27 mouse cellular contexts compared by ENCODE assay signal in genomic region chr13:101910687-101911086, GRCm38 (mm10).
DNase-seq lines count a peak whose midpoint lies in the region; ATAC-seq and TF ChIP-seq lines count a peak whose summit lies in the region.
"Had no signal": no experiment of that assay in that cellular context is flagged by ENCODE, and none has a peak within 500 bp of the region (broad histone marks: within the 10 kb centered on the region; RNA-seq: fewer than 3 reads in every experiment).

No protein-coding gene starts in this region.

- no peaks in the 10 kb centered on the region for H3K79me2 ChIP-seq in liver, adult 2 months (ENCODE audit: control insufficient read depth, insufficient read depth, low read length)

- H3K9ac ChIP-seq in liver, adult 2 months (ENCODE audit: low read depth, low read length): no peak overlapping the region
- H3K9ac ChIP-seq: embryonic facial prominence, embryonic 12.5 days; forebrain, embryonic 15.5 days; kidney, embryonic 15.5 days; limb, embryonic 13.5 days; liver, embryonic 13.5 days had no signal

- peaks cover 12% of the 10 kb centered on the region for H3K4me1 ChIP-seq in liver, adult 2 months (ENCODE audit: control insufficient read depth, insufficient read depth, low read length)
- no peaks in the 10 kb centered on the region for H3K4me1 ChIP-seq in thymus, adult 2 months (replicated peaks; ENCODE audit: control insufficient read depth, insufficient read depth, low read length)
- H3K4me1 ChIP-seq: embryonic facial prominence, embryonic 12.5 days had no signal

- TF ChIP-seq POLR2A in liver, adult 2 months (IDR thresholded peaks at IDR 0.05; ENCODE audit: extremely low read depth, insufficient read depth, low read length): no peak
- no peak for TF ChIP-seq POLR2A in thymus, adult 2 months (IDR thresholded peaks at IDR 0.05; ENCODE audit: control insufficient read depth, extremely low read depth, insufficient read depth, low read length, poor library complexity)

- no peak for TF ChIP-seq CTCF in liver, adult 2 months (IDR thresholded peaks at IDR 0.05; ENCODE audit: low read depth, low read length)
- no peak for TF ChIP-seq CTCF in thymus, adult 2 months (IDR thresholded peaks at IDR 0.05; ENCODE audit: borderline replicate concordance, control insufficient read depth, extremely low read depth, insufficient read depth, low read length, poor library complexity)

- H3K27me3 ChIP-seq in liver, adult 2 months (ENCODE audit: control insufficient read depth, insufficient read depth, low read length): no peaks in the 10 kb centered on the region
- H3K27me3 ChIP-seq in thymus, adult 2 months (ENCODE audit: control insufficient read depth, insufficient read depth, low read length): no peaks in the 10 kb centered on the region
- H3K27me3 ChIP-seq: embryonic facial prominence, embryonic 12.5 days; forebrain, embryonic 15.5 days; kidney, embryonic 15.5 days; limb, embryonic 13.5 days; liver, embryonic 13.5 days had no signal

- H3K36me3 ChIP-seq in liver, adult 2 months (ENCODE audit: control insufficient read depth, insufficient read depth, low read length): no peaks in the 10 kb centered on the region
- H3K36me3 ChIP-seq in thymus, adult 2 months (ENCODE audit: control insufficient read depth, insufficient read depth, low read length): no peaks in the 10 kb centered on the region
- H3K36me3 ChIP-seq: embryonic facial prominence, embryonic 12.5 days; forebrain, embryonic 15.5 days; kidney, embryonic 15.5 days; limb, embryonic 13.5 days; liver, embryonic 13.5 days had no signal

- no peak overlapping the region for H3K4me3 ChIP-seq in liver, adult 2 months (ENCODE audit: insufficient read depth, low read depth, low read length)
- no peak overlapping the region for H3K4me3 ChIP-seq in thymus, adult 2 months (ENCODE audit: control insufficient read depth, insufficient read depth, low read length)
- H3K4me3 ChIP-seq: embryonic facial prominence, embryonic 12.5 days; forebrain, embryonic 15.5 days; kidney, embryonic 15.5 days; limb, embryonic 13.5 days; liver, embryonic 13.5 days had no signal

- ATAC-seq in frontal cortex, adult (ENCODE audit: low TSS enrichment): 0 out of 2 replicates have a peak, but pooled peaks have one; percentile 13
- ATAC-seq: activated CD4-positive, CD25-positive, alpha-beta regulatory T cell, adult 4 months; forebrain, embryonic 15.5 days; hindbrain, embryonic 16.5 days; lung, postnatal 0 days had no signal

- DNase-seq in frontal cortex, postnatal 10 days (ENCODE audit: low spot score in 2 of 2): no peak
- DNase-seq in liver, adult 2 months (ENCODE audit: extremely low read depth, low read depth, low spot score): peak; percentile 40
- DNase-seq in liver (no peak), NIH3T3 (ENCODE audit: low read depth) (peak; percentile 20), adipocyte (ENCODE audit: low spot score) (peak; percentile 79)
- no peak for DNase-seq in thymus, adult 2 months
- DNase-seq: adrenal gland, postnatal 14 days; B cell, adult 2 months; cerebellum, adult 2 months; embryo, embryonic 11 days; heart, postnatal 14 days; kidney, adult 18-20 months; kidney, postnatal 25 days; liver, embryonic 13.5 days; lung, adult 18-20 months; midbrain, embryonic 14.5 days; spleen, adult 18-20 months; thymus, postnatal 25 days had no signal

- H3K27ac ChIP-seq in liver, adult 2 months (replicated peaks; ENCODE audit: insufficient read depth, low read depth, low read length): no peak overlapping the region
- no peak overlapping the region for H3K27ac ChIP-seq in thymus, adult 2 months (ENCODE audit: control insufficient read depth, insufficient read depth, low read length)
- H3K27ac ChIP-seq: embryonic facial prominence, embryonic 12.5 days; forebrain, embryonic 15.5 days; kidney, embryonic 15.5 days; limb, embryonic 13.5 days; liver, embryonic 13.5 days; macrophage had no signal

- 71% methylated on average over 5 of the region's 5 CpGs for WGBS in liver, adult 2 months
- WGBS in thymus, adult 2 months: 98% methylated on average over 5 of the region's 5 CpGs

Comparison
In these comparisons a context has a peak if more than half of its experiments do, and no peak if none do; other contexts are left out.
1. DNase-seq: peak in liver, adult 2 months (single experiment), NIH3T3 (single experiment) and adipocyte (single experiment); none in frontal cortex, postnatal 10 days (0 of 2), liver (single experiment) and thymus, adult 2 months (single experiment).